ENCODE assay signal across 26 mouse cellular contexts in genomic region chr9:14287234-14287633, GRCm38 (mm10). TPM values are rescaled to one million over a fixed set of nuclear protein-coding genes. Genes with fewer than 3 reads are reported as not detected.
DNase-seq lines count a peak whose midpoint lies in the region; ATAC-seq and TF ChIP-seq lines count a peak whose summit lies in the region.
"Had no signal": no experiment of that assay in that cellular context is flagged by ENCODE, and none has a peak within 500 bp of the region (broad histone marks: within the 10 kb centered on the region; RNA-seq: fewer than 3 reads in every experiment).

No protein-coding gene starts in this region.

- WGBS in forebrain, embryonic 13.5 days, result 98% methylated on average over 1 of the region's 1 CpGs
- 77% methylated on average over 1 of the region's 1 CpGs for WGBS in forebrain, postnatal 0 days
- WGBS in liver, postnatal 0 days (ENCODE audit: insufficient replicate concordance), result 24% methylated on average over 1 of the region's 1 CpGs

- no peaks in the 10 kb centered on the region for H3K9me3 ChIP-seq in forebrain, embryonic 13.5 days (replicated peaks)
- no peaks in the 10 kb centered on the region for H3K9me3 ChIP-seq in forebrain, postnatal 0 days (ENCODE audit: low read length)
- no peaks in the 10 kb centered on the region for H3K9me3 ChIP-seq in liver, postnatal 0 days (ENCODE audit: low read length)
- H3K9me3 ChIP-seq: embryonic facial prominence, embryonic 12.5 days; embryonic facial prominence, embryonic 15.5 days; forebrain, embryonic 15.5 days; heart, embryonic 12.5 days; heart, embryonic 15.5 days had no signal

- no peaks in the 10 kb centered on the region for H3K36me3 ChIP-seq in forebrain, embryonic 13.5 days (ENCODE audit: poor library complexity, severe bottlenecking)
- no peaks in the 10 kb centered on the region for H3K36me3 ChIP-seq in forebrain, postnatal 0 days (ENCODE audit: insufficient read depth)
- no peaks in the 10 kb centered on the region for H3K36me3 ChIP-seq in liver, postnatal 0 days (replicated peaks; ENCODE audit: insufficient read depth, low read length)
- H3K36me3 ChIP-seq: embryonic facial prominence, embryonic 12.5 days; embryonic facial prominence, embryonic 15.5 days; forebrain, embryonic 15.5 days; heart, embryonic 12.5 days; heart, embryonic 15.5 days had no signal

- no peak for DNase-seq in forebrain, postnatal 0 days
- no peak for DNase-seq in liver, postnatal 0 days
- DNase-seq in gastrocnemius, postnatal 36 days, result no peak
- DNase-seq: adrenal gland, adult 8-10 months; adrenal gland, postnatal 25 days; B cell, adult 2 months; cerebellum, adult 11-12 months; cerebellum, adult 9-10 months; cerebellum, postnatal 14 days; gastrocnemius, postnatal 10 days; heart, adult 18-20 months; heart, postnatal 10 days; heart, postnatal 36 days had no signal

- TF ChIP-seq CTCF in forebrain, postnatal 0 days (IDR thresholded peaks at IDR 0.05; ENCODE audit: low read depth), result no peak
- no peak for TF ChIP-seq CTCF in liver, postnatal 0 days (IDR thresholded peaks at IDR 0.05; ENCODE audit: low read depth)

- peak; percentile 13 for ATAC-seq in CD4-positive, CD25-positive, alpha-beta regulatory T cell, adult 4 months
- peak; percentile 95 for ATAC-seq in granulocyte monocyte progenitor cell, adult 5-6 weeks (replicated peaks; ENCODE audit: poor library complexity, severe bottlenecking)
- ATAC-seq in megakaryocyte, adult 5-6 weeks (ENCODE audit: poor library complexity, severe bottlenecking), result peak; percentile 49
- no peak for ATAC-seq in forebrain, embryonic 13.5 days
- no peak for ATAC-seq in forebrain, postnatal 0 days
- no peak for ATAC-seq in liver, postnatal 0 days
- ATAC-seq: activated CD4-positive, CD25-positive, alpha-beta regulatory T cell, adult 4 months; forebrain, embryonic 15.5 days; hindbrain, postnatal 0 days; intestine, postnatal 0 days had no signal

- intact Hi-C loops in gastrocnemius, postnatal 36 days (cut with DNase I), result no loop called here

- H3K4me2 ChIP-seq in forebrain, embryonic 13.5 days, result no peak overlapping the region
- H3K4me2 ChIP-seq in forebrain, postnatal 0 days (ENCODE audit: low read depth), result no peak overlapping the region
- no peak overlapping the region for H3K4me2 ChIP-seq in liver, postnatal 0 days (ENCODE audit: low read depth, low read length)
- H3K4me2 ChIP-seq: embryonic facial prominence, embryonic 12.5 days; embryonic facial prominence, embryonic 15.5 days; forebrain, embryonic 15.5 days; heart, embryonic 12.5 days; heart, embryonic 15.5 days; hindbrain, embryonic 14.5 days had no signal

- peaks cover 8% of the 10 kb centered on the region; the same call in 1 of the 2 replicates for H3K4me1 ChIP-seq in forebrain, embryonic 13.5 days
- H3K4me1 ChIP-seq in forebrain, postnatal 0 days (ENCODE audit: insufficient read depth), result no peaks in the 10 kb centered on the region
- 0 out of 2 replicates have a peak, but pooled peaks cover 4% of the 10 kb centered on the region for H3K4me1 ChIP-seq in liver, postnatal 0 days (ENCODE audit: insufficient read depth)

- H3K9ac ChIP-seq in forebrain, embryonic 13.5 days, result no peak overlapping the region
- no peak overlapping the region for H3K9ac ChIP-seq in forebrain, postnatal 0 days
- H3K9ac ChIP-seq in liver, postnatal 0 days (replicated peaks), result no peak overlapping the region
- H3K9ac ChIP-seq: embryonic facial prominence, embryonic 12.5 days; embryonic facial prominence, embryonic 15.5 days; forebrain, embryonic 15.5 days; heart, embryonic 12.5 days; heart, embryonic 15.5 days; hindbrain, embryonic 14.5 days had no signal

- no peaks in the 10 kb centered on the region for H3K27me3 ChIP-seq in forebrain, embryonic 13.5 days
- no peaks in the 10 kb centered on the region for H3K27me3 ChIP-seq in forebrain, postnatal 0 days (ENCODE audit: insufficient read depth, low read length)
- no peaks in the 10 kb centered on the region for H3K27me3 ChIP-seq in liver, postnatal 0 days (ENCODE audit: insufficient read depth, low read length)
- H3K27me3 ChIP-seq: embryonic facial prominence, embryonic 12.5 days; embryonic facial prominence, embryonic 15.5 days; forebrain, embryonic 15.5 days; heart, embryonic 12.5 days; heart, embryonic 15.5 days had no signal

- no peak overlapping the region for H3K27ac ChIP-seq in forebrain, embryonic 13.5 days
- H3K27ac ChIP-seq in forebrain, postnatal 0 days (ENCODE audit: low read depth, low read length), result no peak overlapping the region
- no peak overlapping the region for H3K27ac ChIP-seq in liver, postnatal 0 days (ENCODE audit: low read depth)
- H3K27ac ChIP-seq: embryonic facial prominence, embryonic 12.5 days; embryonic facial prominence, embryonic 15.5 days; forebrain, embryonic 15.5 days; heart, embryonic 15.5 days; hindbrain, embryonic 14.5 days; hindbrain, postnatal 0 days had no signal

- no peak for TF ChIP-seq EP300 in liver, postnatal 0 days (IDR thresholded peaks at IDR 0.05; ENCODE audit: low read depth)

- H3K4me3 ChIP-seq in forebrain, embryonic 13.5 days, result no peak overlapping the region
- no peak overlapping the region for H3K4me3 ChIP-seq in forebrain, postnatal 0 days (ENCODE audit: low read depth, low read length)
- H3K4me3 ChIP-seq in liver, postnatal 0 days (ENCODE audit: low read depth, low read length), result no peak overlapping the region
- H3K4me3 ChIP-seq: embryonic facial prominence, embryonic 12.5 days; embryonic facial prominence, embryonic 15.5 days; forebrain, embryonic 15.5 days; heart, embryonic 12.5 days; heart, embryonic 15.5 days had no signal

RNA-seq across cellular contexts. Expression of gene Sesn3, which starts 12.4 kb away (rescaled TPM):
- 10 to 100 TPM; 18.5 to 25.4 TPM for polyA plus RNA-seq in CD4-positive, CD25-positive, alpha-beta regulatory T cell, adult 4 months (2017; shearing (Covaris generic))
- total RNA-seq in granulocyte monocyte progenitor cell, adult 5-6 weeks (2014; fragmentation: Nextera tagmentation), result 5.5 and 8.3 TPM in 2 replicates
- 5.5 and 6.4 TPM in 2 replicates for total RNA-seq in granulocyte monocyte progenitor cell, adult 5-6 weeks (2017)
- 7.5 TPM in 2 replicates for total RNA-seq in megakaryocyte, adult 5-6 weeks (2015)
- 4.1 and 5.2 TPM in 2 replicates for total RNA-seq in megakaryocyte, adult 5-6 weeks (2017)
- polyA plus RNA-seq in forebrain, embryonic 13.5 days (2015; fragmentation: Nextera tagmentation; extraction: Ambion mirVana), result 15.5 and 16.2 TPM in 2 replicates
- total RNA-seq in forebrain, postnatal 0 days (2014; rRNA removed), result 29.8 and 40.5 TPM in 2 replicates
- polyA plus RNA-seq in forebrain, postnatal 0 days (2015; fragmentation: Nextera tagmentation; extraction: Ambion mirVana), result 9.3 and 16.3 TPM in 2 replicates
- 3.4 and 3.7 TPM in 2 replicates for polyA plus RNA-seq in liver, postnatal 0 days (2015; fragmentation: Nextera tagmentation; extraction: Ambion mirVana)
- 10 to 100 TPM; 20.6 to 24.4 TPM for total RNA-seq in gastrocnemius, postnatal 36 days (2021)

Comparison
In these comparisons a context has a peak if more than half of its experiments do, and no peak if none do; other contexts are left out.
1. ATAC-seq: peak in CD4-positive, CD25-positive, alpha-beta regulatory T cell, adult 4 months (single experiment), granulocyte monocyte progenitor cell, adult 5-6 weeks (single experiment) and megakaryocyte, adult 5-6 weeks (single experiment); none in forebrain, embryonic 13.5 days (single experiment), forebrain, postnatal 0 days (single experiment) and liver, postnatal 0 days (single experiment).